Mouse (Mus musculus): ENCODE results near the gene Lgals12. TPM values are rescaled to one million over a fixed set of nuclear protein-coding genes. Genes with fewer than 3 reads are reported as not detected.

The Lgals12 gene
- polyA plus RNA-seq, 1 experiment from 2014 or later, result 0.16 TPM

- Histone ChIP-seq H3K27ac (ENCODE audit: low read depth, low read length) (no peak overlapping the region), H3K4me2 (ENCODE audit: low read depth, low read length) (no peak overlapping the region), H3K4me3 (ENCODE audit: low read depth, low read length) (no peak overlapping the region), H3K4me1 (ENCODE audit: control insufficient read depth, insufficient read depth, low read length) (no peaks in the 10 kb centered on the region), H3K9me3 (ENCODE audit: control insufficient read depth, low read length) (no peaks in the 10 kb centered on the region), H3K27me3 (ENCODE audit: control insufficient read depth, insufficient read depth, low read length) (no peaks in the 10 kb centered on the region), H3K9ac (replicated peaks; ENCODE audit: low read depth, low read length) (no peak overlapping the region), H3K36me3 (ENCODE audit: control insufficient read depth, insufficient read depth, low read length) (no peaks in the 10 kb centered on the region)
- 67% methylated on average over 3 of the region's 3 CpGs for WGBS
- ATAC-seq (ENCODE audit: low read depth), result no peak
These were observed 15.0 kb downstream of the Lgals12 start for GRCm38 (mm10) chr19:7592018-7592417.

- no peak overlapping the region for H3K4me2 ChIP-seq (ENCODE audit: low read depth, low read length)
- no peak overlapping the region for H3K27ac ChIP-seq (ENCODE audit: low read depth, low read length)
- H3K4me1 ChIP-seq (ENCODE audit: control insufficient read depth, insufficient read depth, low read length), result no peaks in the 10 kb centered on the region
- H3K36me3 ChIP-seq (ENCODE audit: control insufficient read depth, insufficient read depth, low read length), result no peaks in the 10 kb centered on the region
- ATAC-seq (ENCODE audit: low read depth), result no peak
- H3K4me3 ChIP-seq (ENCODE audit: low read depth, low read length), result no peak overlapping the region
- H3K9me3 ChIP-seq (ENCODE audit: control insufficient read depth, low read length), result no peaks in the 10 kb centered on the region
- H3K9ac ChIP-seq (replicated peaks; ENCODE audit: low read depth, low read length), result no peak overlapping the region
- no peaks in the 10 kb centered on the region for H3K27me3 ChIP-seq (ENCODE audit: control insufficient read depth, insufficient read depth, low read length)
These were observed 16.2 kb downstream of the Lgals12 start for GRCm38 (mm10) chr19:7590795-7591194.

GRCm38 (mm10) chr19:7585764-7586163 is 21.2 kb downstream of the Lgals12 start:
- 97% methylated on average over 6 of the region's 6 CpGs for WGBS
- Histone ChIP-seq H3K27me3 (ENCODE audit: control insufficient read depth, insufficient read depth, low read length) (no peaks in the 10 kb centered on the region), H3K9ac (replicated peaks; ENCODE audit: low read depth, low read length) (no peak overlapping the region), H3K4me3 (ENCODE audit: low read depth, low read length) (no peak overlapping the region), H3K36me3 (ENCODE audit: control insufficient read depth, insufficient read depth, low read length) (no peaks in the 10 kb centered on the region), H3K4me2 (ENCODE audit: low read depth, low read length) (no peak overlapping the region), H3K27ac (ENCODE audit: low read depth, low read length) (no peak overlapping the region), H3K4me1 (ENCODE audit: control insufficient read depth, insufficient read depth, low read length) (no peaks in the 10 kb centered on the region), H3K9me3 (ENCODE audit: control insufficient read depth, low read length) (no peaks in the 10 kb centered on the region)
- no peak for ATAC-seq (ENCODE audit: low read depth)

- Histone ChIP-seq H3K4me1 (ENCODE audit: control insufficient read depth, insufficient read depth, low read length) (no peaks in the 10 kb centered on the region), H3K27me3 (ENCODE audit: control insufficient read depth, insufficient read depth, low read length) (no peaks in the 10 kb centered on the region), H3K9ac (replicated peaks; ENCODE audit: low read depth, low read length) (no peak overlapping the region), H3K27ac (ENCODE audit: low read depth, low read length) (no peak overlapping the region), H3K4me2 (ENCODE audit: low read depth, low read length) (no peak overlapping the region), H3K9me3 (ENCODE audit: control insufficient read depth, low read length) (no peaks in the 10 kb centered on the region), H3K4me3 (ENCODE audit: low read depth, low read length) (no peak overlapping the region), H3K36me3 (ENCODE audit: control insufficient read depth, insufficient read depth, low read length) (no peaks in the 10 kb centered on the region)
- WGBS, result 90% methylated on average over 8 of the region's 8 CpGs
- no peak for ATAC-seq (ENCODE audit: low read depth)
These were observed 21.7 kb downstream of the Lgals12 start for GRCm38 (mm10) chr19:7585279-7585678.

GRCm38 (mm10) chr19:7583599-7583998 is 23.4 kb downstream of the Lgals12 start:
- no peak for ATAC-seq (ENCODE audit: low read depth)
- H3K4me2 ChIP-seq (ENCODE audit: low read depth, low read length), result no peak overlapping the region
- no peak overlapping the region for H3K4me3 ChIP-seq (ENCODE audit: low read depth, low read length)
- H3K27ac ChIP-seq (ENCODE audit: low read depth, low read length), result no peak overlapping the region
- WGBS, result 78% methylated on average over 3 of the region's 3 CpGs
- H3K4me1 ChIP-seq (ENCODE audit: control insufficient read depth, insufficient read depth, low read length), result no peaks in the 10 kb centered on the region
- H3K9ac ChIP-seq (replicated peaks; ENCODE audit: low read depth, low read length), result no peak overlapping the region
- no peaks in the 10 kb centered on the region for H3K9me3 ChIP-seq (ENCODE audit: control insufficient read depth, low read length)
- no peaks in the 10 kb centered on the region for H3K27me3 ChIP-seq (ENCODE audit: control insufficient read depth, insufficient read depth, low read length)
- no peaks in the 10 kb centered on the region for H3K36me3 ChIP-seq (ENCODE audit: control insufficient read depth, insufficient read depth, low read length)

- WGBS, result 68% methylated on average over 7 of the region's 7 CpGs
- no peak overlapping the region for H3K27ac ChIP-seq (ENCODE audit: low read depth, low read length)
These were observed 23.9 kb downstream of the Lgals12 start for GRCm38 (mm10) chr19:7583101-7583500.

GRCm38 (mm10) chr19:7581042-7581441 is 26.0 kb downstream of the Lgals12 start:
- Histone ChIP-seq H3K4me1 (ENCODE audit: control insufficient read depth, insufficient read depth, low read length) (no peaks in the 10 kb centered on the region), H3K27me3 (ENCODE audit: control insufficient read depth, insufficient read depth, low read length) (no peaks in the 10 kb centered on the region), H3K4me3 (ENCODE audit: low read depth, low read length) (no peak overlapping the region), H3K9ac (replicated peaks; ENCODE audit: low read depth, low read length) (no peak overlapping the region), H3K4me2 (ENCODE audit: low read depth, low read length) (no peak overlapping the region), H3K27ac (ENCODE audit: low read depth, low read length) (no peak overlapping the region), H3K36me3 (ENCODE audit: control insufficient read depth, insufficient read depth, low read length) (no peaks in the 10 kb centered on the region), H3K9me3 (ENCODE audit: control insufficient read depth, low read length) (no peaks in the 10 kb centered on the region)
- WGBS, result 72% methylated on average over 5 of the region's 5 CpGs
- ATAC-seq (ENCODE audit: low read depth), result no peak

More at GRCm38 (mm10) chr19:7583101-7583500, 23.9 kb downstream of the Lgals12 start:
- Histone ChIP-seq H3K27me3 (ENCODE audit: control insufficient read depth, insufficient read depth, low read length) (no peaks in the 10 kb centered on the region), H3K4me3 (ENCODE audit: low read depth, low read length) (no peak overlapping the region), H3K36me3 (ENCODE audit: control insufficient read depth, insufficient read depth, low read length) (no peaks in the 10 kb centered on the region), H3K9ac (replicated peaks; ENCODE audit: low read depth, low read length) (no peak overlapping the region), H3K4me1 (ENCODE audit: control insufficient read depth, insufficient read depth, low read length) (no peaks in the 10 kb centered on the region), H3K4me2 (ENCODE audit: low read depth, low read length) (no peak overlapping the region), H3K9me3 (ENCODE audit: control insufficient read depth, low read length) (no peaks in the 10 kb centered on the region)
- ATAC-seq (ENCODE audit: low read depth), result no peak

- no peak overlapping the region for H3K27ac ChIP-seq (ENCODE audit: low read depth, low read length)
- no peaks in the 10 kb centered on the region for H3K9me3 ChIP-seq (ENCODE audit: control insufficient read depth, low read length)
- ATAC-seq (ENCODE audit: low read depth), result no peak
- no peak overlapping the region for H3K4me3 ChIP-seq (ENCODE audit: low read depth, low read length)
- no peaks in the 10 kb centered on the region for H3K4me1 ChIP-seq (ENCODE audit: control insufficient read depth, insufficient read depth, low read length)
- no peaks in the 10 kb centered on the region for H3K36me3 ChIP-seq (ENCODE audit: control insufficient read depth, insufficient read depth, low read length)
- no peak overlapping the region for H3K9ac ChIP-seq (replicated peaks; ENCODE audit: low read depth, low read length)
- H3K27me3 ChIP-seq (ENCODE audit: control insufficient read depth, insufficient read depth, low read length), result no peaks in the 10 kb centered on the region
- H3K4me2 ChIP-seq (ENCODE audit: low read depth, low read length), result no peak overlapping the region
- 84% methylated on average over 3 of the region's 3 CpGs for WGBS
These were observed 29.3 kb downstream of the Lgals12 start for GRCm38 (mm10) chr19:7577710-7578109.

GRCm38 (mm10) chr19:7576180-7576579 is 30.8 kb downstream of the Lgals12 start:
- Histone ChIP-seq H3K4me1 (ENCODE audit: control insufficient read depth, insufficient read depth, low read length) (no peaks in the 10 kb centered on the region), H3K4me2 (ENCODE audit: low read depth, low read length) (no peak overlapping the region), H3K4me3 (ENCODE audit: low read depth, low read length) (no peak overlapping the region), H3K9me3 (ENCODE audit: control insufficient read depth, low read length) (no peaks in the 10 kb centered on the region), H3K9ac (replicated peaks; ENCODE audit: low read depth, low read length) (no peak overlapping the region), H3K27ac (ENCODE audit: low read depth, low read length) (no peak overlapping the region), H3K36me3 (ENCODE audit: control insufficient read depth, insufficient read depth, low read length) (no peaks in the 10 kb centered on the region), H3K27me3 (ENCODE audit: control insufficient read depth, insufficient read depth, low read length) (no peaks in the 10 kb centered on the region)
- WGBS, result 87% methylated on average over 1 of the region's 1 CpGs
- no peak for ATAC-seq (ENCODE audit: low read depth)

- H3K9me3 ChIP-seq (ENCODE audit: control insufficient read depth, low read length), result no peaks in the 10 kb centered on the region
- no peak overlapping the region for H3K4me3 ChIP-seq (ENCODE audit: low read depth, low read length)
- no peaks in the 10 kb centered on the region for H3K36me3 ChIP-seq (ENCODE audit: control insufficient read depth, insufficient read depth, low read length)
- 88% methylated on average over 5 of the region's 5 CpGs for WGBS
- no peak overlapping the region for H3K4me2 ChIP-seq (ENCODE audit: low read depth, low read length)
- no peak overlapping the region for H3K9ac ChIP-seq (replicated peaks; ENCODE audit: low read depth, low read length)
- no peak for ATAC-seq (ENCODE audit: low read depth)
- H3K4me1 ChIP-seq (ENCODE audit: control insufficient read depth, insufficient read depth, low read length), result no peaks in the 10 kb centered on the region
- no peaks in the 10 kb centered on the region for H3K27me3 ChIP-seq (ENCODE audit: control insufficient read depth, insufficient read depth, low read length)
- no peak overlapping the region for H3K27ac ChIP-seq (ENCODE audit: low read depth, low read length)
These were observed 37.3 kb downstream of the Lgals12 start for GRCm38 (mm10) chr19:7569650-7570049.
